Mouse (Mus musculus) layer of hippocampus, postnatal 10 days (tissue): ENCODE measurements at regions not wholly inside any gene's neighbourhood (a gene's known extent, or its start where the extent isn't known, plus 50 kb on each side); places are given as distances from the start of the nearest gene placed in this dataset.

Experiments used
- DNase-seq, 2 experiments: peaks; one replicate each; pipeline ENCODE4 v3.0.0; 2021; ENCODE audit warnings: low spot score in 2 of 2

GRCm38 (mm10) chr3:123918140-123918539 lies 227.5 kb upstream of the Ndst3 start:
- DNase-seq, result no peak

DNA sequence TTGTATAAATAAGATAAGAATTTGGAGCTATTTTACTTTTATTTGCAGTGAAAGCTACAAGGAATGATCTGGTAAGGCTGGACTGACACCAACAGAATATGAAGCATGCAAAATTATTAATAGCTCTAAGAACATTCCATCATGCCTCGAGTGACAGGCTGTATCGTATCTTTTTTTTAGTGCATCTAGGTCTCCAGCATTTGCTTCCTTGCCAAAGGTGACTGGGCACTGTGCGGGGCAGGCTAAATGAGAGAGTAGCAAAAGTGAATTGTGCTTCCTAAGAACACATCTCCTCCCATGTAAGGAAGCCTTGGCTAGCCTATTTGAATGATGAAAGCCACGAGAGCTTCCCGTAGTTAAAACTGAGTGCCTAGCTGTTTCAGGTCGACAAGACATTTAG lies 261.5 kb upstream of the Ndst3 start:
- DNase-seq, result no peak

DNA sequence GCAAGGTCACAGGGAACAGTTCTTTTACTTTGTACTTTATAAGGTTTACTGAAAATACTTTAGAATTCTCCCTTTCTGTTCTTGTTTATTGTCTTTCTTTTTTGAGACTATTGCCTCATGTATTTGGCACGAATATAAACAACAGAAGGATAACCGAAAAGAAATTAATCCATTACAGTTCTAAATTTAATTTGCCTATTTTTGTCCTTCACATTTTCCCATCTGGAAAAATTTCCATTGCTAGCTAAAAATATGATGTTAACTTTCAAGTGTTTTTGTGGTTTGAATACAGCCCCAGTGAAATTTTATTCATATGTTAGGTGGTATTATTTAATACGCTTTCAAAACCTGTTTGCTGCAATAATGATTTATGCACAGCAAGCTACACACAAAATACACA lies 276.7 kb upstream of the Ndst3 start:
- no peak for DNase-seq

- DNase-seq, result no peak
Observed at GRCm38 (mm10) chr3:123972367-123972766, 281.7 kb upstream of the Ndst3 start.

DNA sequence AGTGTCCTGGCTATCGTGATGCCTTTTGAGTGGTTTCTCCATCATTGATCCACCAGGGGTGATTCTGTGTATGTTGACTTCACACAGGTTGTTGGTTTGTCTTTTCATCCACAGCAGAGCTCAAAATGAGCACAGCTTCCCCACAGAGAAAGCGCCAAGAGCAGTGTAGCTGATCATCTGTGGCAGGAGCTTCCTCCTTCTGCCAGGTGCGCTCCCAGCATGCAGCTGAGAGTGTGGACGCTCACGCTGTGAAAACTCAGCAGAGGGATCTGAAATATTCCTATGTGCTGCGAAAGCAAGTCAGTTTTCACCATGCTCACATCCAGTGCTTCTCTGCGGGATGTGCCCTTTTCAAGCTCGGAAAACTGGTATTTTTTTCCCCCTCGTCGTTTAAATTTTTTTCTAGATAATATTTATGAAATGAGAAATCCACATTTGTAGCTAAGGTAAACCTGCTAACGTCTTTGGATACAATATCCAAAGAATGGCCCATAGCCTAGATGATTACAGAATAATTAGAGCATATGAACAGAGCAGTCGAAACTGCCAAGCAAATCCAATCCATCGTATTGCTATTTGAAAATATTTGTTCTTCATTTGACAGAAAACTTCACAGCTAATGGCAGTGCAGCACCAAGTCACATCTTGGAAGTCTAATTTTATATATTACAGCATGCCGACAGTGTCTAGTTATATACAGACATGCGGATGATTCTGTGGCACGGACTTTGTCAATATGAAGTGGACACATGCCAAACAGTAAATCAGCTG lies 283.3 kb upstream of the Ndst3 start:
- peak; percentile 6 to 13 for DNase-seq

GRCm38 (mm10) chr3:123976475-123976874 lies 285.8 kb upstream of the Ndst3 start:
- no peak for DNase-seq

- DNase-seq, result no peak
Observed at GRCm38 (mm10) chr3:123977168-123977567, 286.5 kb upstream of the Ndst3 start.

- no peak for DNase-seq
Observed at GRCm38 (mm10) chr3:123983045-123983444, 292.4 kb upstream of the Ndst3 start.

DNA sequence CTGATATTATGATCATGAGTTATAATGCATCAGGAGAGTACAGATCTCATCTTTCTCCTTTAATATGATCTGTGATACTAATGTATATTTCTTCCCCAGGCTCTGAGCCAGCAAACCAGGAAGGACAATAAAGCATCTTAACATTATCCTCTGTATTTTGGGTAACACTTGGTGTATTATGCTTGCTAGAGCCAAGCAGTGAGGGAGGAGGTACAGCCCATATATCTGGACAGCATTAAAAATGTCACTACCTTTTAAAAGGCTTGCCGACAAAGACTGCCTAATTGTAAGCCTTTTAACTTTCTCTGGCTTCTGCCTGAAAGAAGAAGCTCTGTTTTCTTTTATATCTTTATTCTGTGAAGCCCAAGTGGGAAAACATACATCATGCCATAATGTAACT lies 292.9 kb upstream of the Ndst3 start:
- DNase-seq, result no peak

DNA sequence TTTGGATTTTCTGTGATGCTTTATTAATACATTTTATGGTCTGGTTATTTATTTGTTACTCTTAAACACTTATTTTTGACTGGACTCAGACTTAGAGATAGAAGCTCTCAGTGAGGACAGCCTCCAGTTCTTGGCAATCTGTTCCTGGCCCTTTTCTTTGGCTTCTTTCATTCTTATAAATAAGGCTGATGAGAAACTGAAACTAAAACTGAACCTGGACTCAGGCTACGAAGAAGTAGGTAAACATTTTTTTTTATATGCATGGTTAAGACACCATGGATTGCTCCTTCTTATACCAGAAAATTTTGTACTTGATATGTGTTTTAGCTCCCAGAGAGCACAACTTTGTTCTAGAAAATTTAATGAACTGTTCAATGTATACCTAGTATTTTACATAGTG lies 293.4 kb upstream of the Ndst3 start:
- DNase-seq, result no peak

- DNase-seq, result no peak
Observed at GRCm38 (mm10) chr3:123999957-124000616, 309.4 kb upstream of the Ndst3 start.

GRCm38 (mm10) chr3:124000883-124001282 lies 310.2 kb upstream of the Ndst3 start:
- DNase-seq, result no peak

DNA sequence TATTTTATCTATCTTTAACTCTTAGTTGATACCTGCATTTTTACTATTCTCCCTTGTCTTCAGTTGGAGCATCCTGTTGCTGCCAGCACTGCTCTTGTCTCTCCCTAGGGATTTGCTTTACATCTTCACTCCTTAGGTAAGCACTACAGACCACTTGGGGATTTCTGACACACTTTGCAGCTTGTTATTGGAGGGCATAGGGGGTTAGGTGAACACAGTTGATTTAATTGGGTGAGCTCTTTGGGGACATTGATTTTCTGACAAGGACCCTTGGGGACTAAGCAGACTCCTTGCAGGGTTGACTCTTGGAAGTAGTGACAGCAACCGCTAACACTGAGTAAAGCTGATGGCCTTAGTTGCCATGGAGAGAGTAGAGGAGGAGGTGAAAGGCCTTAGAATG lies 309.0 kb upstream of the Tram1l1 start:
- DNase-seq, result no peak

- no peak for DNase-seq
Observed at GRCm38 (mm10) chr3:124018618-124019017, 302.0 kb upstream of the Tram1l1 start.

GRCm38 (mm10) chr3:124026188-124026587 lies 294.5 kb upstream of the Tram1l1 start:
- DNase-seq, result no peak

DNA sequence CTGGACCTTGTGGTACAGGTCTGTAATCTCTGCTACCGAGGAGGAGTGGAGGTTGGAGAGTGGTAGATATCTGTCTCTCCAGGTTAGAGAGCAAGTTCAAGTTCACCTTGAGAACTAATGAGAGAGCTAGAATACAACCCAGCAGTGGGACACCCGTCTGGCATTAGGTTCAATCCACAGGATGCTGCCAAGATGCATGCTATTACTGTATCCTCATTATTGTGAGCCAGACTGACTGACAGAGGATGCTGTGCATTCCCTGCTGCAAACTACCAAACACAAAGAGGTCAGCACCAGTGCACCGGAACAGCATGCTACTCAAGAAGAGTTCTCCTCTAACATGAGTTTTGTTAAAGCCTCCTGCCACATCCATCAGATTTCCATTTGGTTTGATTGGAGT lies 253.6 kb upstream of the Tram1l1 start:
- no peak for DNase-seq

GRCm38 (mm10) chr3:124067538-124067937 lies 253.1 kb upstream of the Tram1l1 start:
- no peak for DNase-seq

DNA sequence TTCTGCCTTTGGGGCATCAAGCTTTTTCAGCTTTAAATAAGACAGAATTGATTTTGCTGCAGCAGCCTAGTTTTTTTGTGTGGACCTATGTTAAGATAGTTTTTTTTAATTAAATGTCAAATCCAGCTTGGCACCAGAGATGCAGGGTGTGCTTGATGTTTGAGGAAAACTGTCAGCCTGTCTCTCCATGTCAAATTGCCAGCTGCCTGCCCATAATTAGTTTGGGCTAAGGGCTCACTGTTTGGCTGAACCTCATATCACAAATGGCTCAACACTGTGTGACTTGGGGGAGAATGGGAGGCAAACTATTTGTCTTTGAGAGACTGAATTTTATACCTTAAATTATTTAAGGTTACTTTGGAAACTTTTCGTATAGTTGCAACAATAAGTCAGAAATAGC lies 252.7 kb upstream of the Tram1l1 start:
- no peak for DNase-seq

DNA sequence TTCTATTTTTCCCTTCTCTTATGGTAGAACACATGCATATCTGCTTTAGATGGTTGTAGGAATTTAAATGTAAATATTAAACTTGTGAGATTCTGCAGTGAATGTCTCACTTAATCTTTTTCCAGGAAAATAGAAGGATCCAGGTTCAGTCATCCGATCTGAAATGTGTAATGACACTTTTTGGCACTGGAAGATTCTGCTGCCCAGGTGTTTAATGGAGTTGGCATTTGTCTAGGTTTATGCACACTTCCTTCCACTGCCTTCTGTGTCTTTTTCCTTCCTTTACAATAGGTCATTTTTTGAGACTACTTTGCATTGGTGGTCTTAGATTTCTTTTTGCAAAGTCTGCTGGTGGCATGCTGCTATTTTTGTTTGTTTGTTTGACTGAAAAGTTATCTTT lies 251.5 kb upstream of the Tram1l1 start:
- DNase-seq, result no peak

- no peak for DNase-seq
Observed at GRCm38 (mm10) chr3:124075974-124076606, 244.6 kb upstream of the Tram1l1 start.

GRCm38 (mm10) chr3:124092404-124093121 lies 228.1 kb upstream of the Tram1l1 start:
- no peak for DNase-seq

DNA sequence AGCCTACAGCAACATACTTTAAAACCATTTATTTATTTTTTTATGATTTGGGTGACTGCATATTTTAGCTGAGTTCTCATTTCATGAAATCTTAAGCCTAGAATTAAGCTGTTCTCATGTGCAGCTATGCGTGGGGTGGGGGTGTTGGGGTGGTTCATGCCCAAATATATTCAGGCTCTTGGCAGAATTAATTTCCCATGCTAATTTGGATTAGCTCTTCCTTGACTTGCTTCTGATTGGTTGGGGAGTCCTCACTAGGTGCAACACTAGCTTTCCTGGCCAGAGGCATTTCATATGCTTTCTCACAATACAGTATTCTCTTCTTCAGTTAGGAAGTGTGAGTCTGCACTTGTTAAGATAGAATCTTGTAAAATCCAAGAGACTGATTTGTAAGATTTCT lies 206.7 kb upstream of the Tram1l1 start:
- DNase-seq, result no peak
